Mouse (Mus musculus): ENCODE data around the gene Cfap43.

Gene Cfap43

GRCm38 (mm10) chr19:47705080-47705771, 213.9 kb downstream of the Cfap43 start:
- DNase-seq (ENCODE audit: low spot score): no peak

GRCm38 (mm10) chr19:47700509-47700908, 218.6 kb downstream of the Cfap43 start:
- no peak for DNase-seq (ENCODE audit: low spot score)

- no peak for DNase-seq (ENCODE audit: low spot score)
These were observed 219.3 kb downstream of the Cfap43 start for GRCm38 (mm10) chr19:47699743-47700142.

- DNase-seq (ENCODE audit: low spot score): no peak
These were observed 220.8 kb downstream of the Cfap43 start for GRCm38 (mm10) chr19:47698266-47698665.

- no peak for DNase-seq (ENCODE audit: low spot score)
These were observed 222.0 kb downstream of the Cfap43 start for GRCm38 (mm10) chr19:47697067-47697466.

- DNase-seq (ENCODE audit: low spot score): no peak
These were observed 222.7 kb downstream of the Cfap43 start for GRCm38 (mm10) chr19:47696411-47696810.

- no peak for DNase-seq (ENCODE audit: low spot score)
These were observed 223.4 kb downstream of the Cfap43 start for GRCm38 (mm10) chr19:47695725-47696124.

GRCm38 (mm10) chr19:47691994-47692393, 227.1 kb downstream of the Cfap43 start, which contains the start of gene Col17a1:
Col17a1 (minus strand) TSS chr19:47692094.
- no peak for DNase-seq (ENCODE audit: low spot score)

GRCm38 (mm10) chr19:47689592-47689991, 229.5 kb downstream of the Cfap43 start:
- DNase-seq (ENCODE audit: low spot score): no peak

Measured in testis, postnatal 10 days (tissue).